Mouse (Mus musculus): ENCODE results near the gene Bicd2.
A peak's percentile ranks its signal among the peaks of the same experiment; 100 is the strongest.

Bicd2 gene

GRCm38 (mm10) chr13:49326246-49327206, 14.9 kb upstream of the Bicd2 start:
- peak; percentile 61 for DNase-seq (ENCODE audit: low spot score)

GRCm38 (mm10) chr13:49328101-49328500, 13.3 kb upstream of the Bicd2 start:
- DNase-seq (ENCODE audit: low spot score): no peak

DNA sequence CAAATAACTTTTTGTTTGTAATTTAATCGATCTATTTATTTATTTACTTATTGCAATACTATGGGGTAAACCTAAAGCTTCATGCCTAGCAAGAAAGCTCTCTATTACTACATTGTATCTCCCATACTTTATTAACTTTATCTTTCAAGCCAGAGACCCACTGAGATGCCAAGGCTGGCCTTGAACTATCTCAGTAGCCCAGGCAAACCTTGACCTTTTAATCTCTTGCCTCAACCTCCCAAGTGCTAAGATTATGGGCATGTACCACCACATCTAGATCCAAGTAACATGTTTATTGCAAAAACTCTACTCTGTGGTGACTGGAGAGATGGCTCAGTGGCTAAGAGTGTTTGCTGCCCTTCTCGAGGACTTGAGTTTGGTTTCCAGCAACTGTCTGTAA, 8.1 kb upstream of the Bicd2 start:
- DNase-seq (ENCODE audit: low spot score): no peak

- DNase-seq (ENCODE audit: low spot score): no peak
Observed at GRCm38 (mm10) chr13:49335077-49335982, 6.1 kb upstream of the Bicd2 start.

GRCm38 (mm10) chr13:49338893-49339546, 2.4 kb upstream of the Bicd2 start:
- DNase-seq (ENCODE audit: low spot score): no peak

DNA sequence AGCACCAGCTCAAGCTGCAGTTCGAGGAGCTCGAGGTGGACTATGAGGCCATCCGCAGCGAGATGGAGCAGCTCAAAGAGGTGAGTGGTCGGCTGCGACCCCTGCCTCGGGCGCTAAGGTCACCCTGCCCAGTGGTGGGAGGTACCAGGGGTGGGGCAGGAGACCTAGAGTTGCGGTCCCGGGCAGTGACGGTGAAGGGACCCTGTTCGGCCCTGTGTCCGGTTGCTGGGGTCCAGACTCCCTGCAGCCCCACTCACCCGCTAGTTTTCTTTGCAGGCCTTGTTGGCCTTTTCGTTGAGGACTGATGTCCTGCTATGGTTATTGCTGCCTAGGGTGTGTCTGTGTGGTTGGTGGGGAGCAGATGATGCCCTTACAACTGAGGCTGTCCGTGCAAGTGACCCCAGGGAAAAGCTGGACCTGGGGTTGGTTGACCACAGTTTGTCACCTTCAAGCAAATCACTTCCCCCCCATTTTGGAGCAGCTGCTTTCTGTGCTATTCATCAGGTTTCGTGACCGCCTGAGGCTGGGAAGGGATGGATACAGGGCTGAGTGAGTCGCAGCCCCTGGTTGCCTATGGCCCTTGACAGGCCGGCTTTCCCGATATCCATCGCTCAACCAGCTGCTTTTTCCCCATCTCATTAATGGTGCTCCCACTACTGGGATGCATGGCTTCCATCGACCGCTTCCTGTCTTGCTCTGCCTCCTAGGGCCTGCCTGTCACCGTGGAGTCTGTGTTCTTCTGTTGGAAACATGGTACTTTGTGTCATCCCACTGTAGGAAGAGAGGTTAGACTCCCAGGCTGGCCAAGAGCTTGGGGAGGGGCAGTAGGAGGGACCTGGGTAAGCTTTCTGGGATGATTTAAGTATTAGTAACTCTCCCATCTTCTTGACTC, 692 bp downstream of the Bicd2 start:
- no peak for DNase-seq (ENCODE audit: low spot score)

GRCm38 (mm10) chr13:49342723-49343100, 1.3 kb downstream of the Bicd2 start:
- no peak for DNase-seq (ENCODE audit: low spot score)

DNA sequence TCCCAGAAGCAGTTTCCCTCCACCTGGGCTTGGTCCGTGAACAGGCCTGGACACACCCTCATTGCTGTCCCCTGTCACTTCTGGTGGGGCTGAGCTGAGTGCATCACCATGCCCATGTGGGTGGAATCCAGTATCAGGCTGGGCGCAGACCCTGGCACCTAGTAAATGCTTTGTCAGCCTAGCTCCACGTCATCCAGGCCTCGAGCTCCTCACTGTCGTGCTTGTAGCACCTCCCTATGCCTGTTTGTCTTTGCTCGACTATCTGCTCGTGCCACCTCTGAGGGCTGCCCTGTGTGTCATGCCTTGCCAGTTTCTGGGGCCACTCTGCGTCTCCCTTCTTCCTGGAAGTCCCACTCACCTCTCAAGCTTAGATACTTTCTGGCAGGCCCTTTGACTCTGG, 3.2 kb downstream of the Bicd2 start:
- DNase-seq (ENCODE audit: low spot score): no peak

- no peak for DNase-seq (ENCODE audit: low spot score)
Observed at GRCm38 (mm10) chr13:49345476-49345875, 4.1 kb downstream of the Bicd2 start.

GRCm38 (mm10) chr13:49348522-49348921, 7.1 kb downstream of the Bicd2 start:
- no peak for DNase-seq (ENCODE audit: low spot score)

DNA sequence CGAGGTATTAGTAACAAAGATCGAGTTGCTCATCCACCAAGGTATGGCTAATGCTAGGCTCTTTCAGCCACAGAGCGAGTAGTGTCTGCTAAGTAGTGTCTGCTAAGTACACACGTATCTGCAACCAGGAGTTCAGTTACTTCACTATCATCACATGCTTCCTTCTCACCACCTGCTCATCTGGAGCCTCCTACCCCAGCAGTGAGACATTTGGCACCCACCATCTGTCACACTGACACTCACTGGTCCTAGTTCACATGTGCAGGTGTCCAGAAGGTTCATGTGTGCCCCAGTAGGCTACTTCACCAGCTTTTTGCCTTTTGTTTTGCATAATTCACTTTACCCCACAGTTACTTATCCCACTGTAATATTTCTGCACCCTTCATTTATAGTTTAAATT, 8.0 kb downstream of the Bicd2 start:
- DNase-seq (ENCODE audit: low spot score): no peak

DNA sequence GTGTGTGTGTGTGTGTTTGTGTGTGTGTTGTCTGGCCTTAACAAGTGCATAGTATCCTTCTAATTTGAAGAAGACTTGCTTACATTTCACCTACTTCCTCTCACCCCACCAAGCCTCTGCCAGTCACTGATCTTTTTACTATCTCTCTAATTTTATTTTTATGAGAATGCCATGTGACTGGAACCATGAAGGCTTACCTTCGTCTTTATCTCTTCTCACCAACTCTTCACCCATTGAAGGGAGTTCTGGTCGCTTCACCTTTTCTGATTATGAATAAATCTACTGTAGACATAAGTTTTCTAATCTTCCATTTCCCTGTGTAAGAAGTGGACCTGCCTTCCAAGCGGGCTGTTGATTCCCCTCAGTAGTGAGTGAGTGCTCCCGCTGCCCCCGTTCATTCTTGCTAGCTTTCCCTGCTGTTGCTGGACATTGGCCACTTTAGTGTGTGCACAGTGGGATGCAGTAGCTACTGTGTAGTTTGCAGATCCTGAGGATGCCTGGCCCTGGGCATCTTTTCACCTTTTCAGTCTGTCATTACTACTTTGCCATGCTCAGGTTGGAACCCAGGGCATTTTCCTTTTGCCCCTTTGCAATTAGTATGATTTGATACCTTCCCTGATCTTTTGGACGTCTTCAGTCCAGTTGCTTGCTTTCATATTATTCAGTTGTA, 8.6 kb downstream of the Bicd2 start:
- DNase-seq (ENCODE audit: low spot score): no peak

- DNase-seq (ENCODE audit: low spot score): no peak
Observed at GRCm38 (mm10) chr13:49352581-49353159, 11.3 kb downstream of the Bicd2 start.

DNA sequence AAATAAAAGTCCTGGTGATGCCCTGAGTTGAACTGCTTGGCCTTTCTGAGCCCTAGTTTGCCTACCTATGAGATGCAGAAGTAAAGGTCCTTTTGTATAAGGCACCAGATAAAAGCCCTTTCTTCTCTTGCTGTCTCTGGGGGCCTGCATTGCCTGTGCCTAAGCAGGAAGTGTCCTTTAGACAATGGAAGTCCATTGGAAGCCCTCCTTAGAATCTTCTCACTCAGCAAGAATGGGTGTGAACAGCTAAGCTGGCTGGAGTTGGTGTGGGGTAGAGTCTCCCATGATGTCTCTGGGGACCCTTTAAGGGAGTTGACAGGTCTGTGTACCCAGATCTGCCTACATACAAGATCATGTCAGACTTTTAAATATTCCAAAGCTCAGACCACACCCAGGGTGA, 12.0 kb downstream of the Bicd2 start:
- no peak for DNase-seq (ENCODE audit: low spot score)

GRCm38 (mm10) chr13:49353991-49354507, 12.7 kb downstream of the Bicd2 start:
- DNase-seq (ENCODE audit: low spot score): no peak

- DNase-seq (ENCODE audit: low spot score): no peak
Observed at GRCm38 (mm10) chr13:49355461-49356061, 14.2 kb downstream of the Bicd2 start.

GRCm38 (mm10) chr13:49356090-49356489, 14.7 kb downstream of the Bicd2 start:
- DNase-seq (ENCODE audit: low spot score): no peak

DNA sequence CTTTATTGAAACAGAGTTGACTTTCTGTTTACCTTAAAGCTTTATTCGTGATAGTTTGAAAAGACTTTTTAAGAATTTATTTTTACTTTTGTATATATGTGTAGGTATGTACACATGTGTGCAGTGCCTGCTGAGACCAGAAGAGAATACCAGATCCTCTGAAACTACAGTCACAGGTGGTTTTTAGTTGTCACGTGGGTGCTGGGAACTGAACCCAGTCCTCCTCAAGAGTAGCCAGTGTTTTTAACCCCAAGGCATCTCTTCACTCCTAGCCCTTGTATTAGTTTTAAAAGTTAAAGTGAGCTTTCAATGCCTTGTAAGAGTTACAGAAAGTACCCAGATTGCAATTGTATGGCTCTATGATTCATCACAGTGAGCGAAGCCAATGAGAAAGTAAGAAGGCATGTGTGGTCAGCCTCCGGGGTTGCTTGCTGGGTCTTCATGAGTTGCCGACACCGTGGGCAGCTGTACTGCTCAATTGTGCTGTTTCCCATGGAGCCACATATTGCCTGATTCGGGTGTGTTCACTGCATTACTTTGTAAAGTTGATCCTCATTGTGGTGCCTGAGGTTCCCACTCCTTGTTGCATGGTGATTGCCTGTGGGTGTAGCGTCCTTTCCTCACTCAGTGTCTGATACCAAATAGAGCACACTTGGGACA, 16.1 kb downstream of the Bicd2 start:
- no peak for DNase-seq (ENCODE audit: low spot score)

GRCm38 (mm10) chr13:49358184-49358583, 16.8 kb downstream of the Bicd2 start:
- no peak for DNase-seq (ENCODE audit: low spot score)
